Mouse (Mus musculus) spleen, adult 2 months (tissue): ENCODE measurements around the gene Lsm14b. TPM values are rescaled to one million over a fixed set of nuclear protein-coding genes. Genes with fewer than 3 reads are reported as not detected.

Experiments
- DNase-seq, 2 experiments: peaks; one replicate each; pipeline versions ENCODE4 v3.0.0 to v3.0.0-alpha.2; 2012 to 2021; ENCODE audit warnings: low spot score in 2 of 2, low read depth in 1 of 2
- H3K27ac ChIP-seq: fragments of 200-500 bp; 2 replicates; pipeline ENCODE4 v1.5.1; 2012; ENCODE audit warnings: low read length, inconsistent platforms; ENCODE audit not compliant: insufficient read depth
- H3K27me3 ChIP-seq: fragments of 200-500 bp; 2 replicates; pipeline ENCODE4 v1.6.1; 2012; ENCODE audit warnings: mild to moderate bottlenecking, moderate library complexity, low read length, inconsistent platforms; ENCODE audit not compliant: control insufficient read depth, insufficient read depth
- H3K36me3 ChIP-seq: fragments of 200-500 bp; 2 replicates; pipeline ENCODE4 v1.6.1; 2012; ENCODE audit warnings: mild to moderate bottlenecking, low read length, inconsistent platforms; ENCODE audit not compliant: control insufficient read depth, insufficient read depth
- H3K4me1 ChIP-seq: fragments of 200-500 bp; 2 replicates; pipeline ENCODE4 v1.6.1; 2011; ENCODE audit warnings: inconsistent platforms; ENCODE audit not compliant: control insufficient read depth, insufficient read depth, insufficient read length
- H3K4me3 ChIP-seq: fragments of 200-500 bp; 2 replicates; pipeline ENCODE4 v1.5.1; 2011; ENCODE audit warnings: mild to moderate bottlenecking, inconsistent platforms; ENCODE audit not compliant: insufficient read depth, insufficient read length; ENCODE audit errors: extremely low read depth
- CTCF ChIP-seq: fragments of 200-500 bp; IDR thresholded peaks from 2 replicates; pipeline ENCODE4 v1.5.1; 2011; ENCODE audit warnings: mild to moderate bottlenecking, inconsistent platforms; ENCODE audit not compliant: insufficient read depth, insufficient read length, insufficient replicate concordance; ENCODE audit errors: extremely low read depth
- POLR2A ChIP-seq: fragments of 200-500 bp; IDR thresholded peaks from 2 replicates; pipeline ENCODE4 v1.6.1; 2011; ENCODE audit warnings: low read depth, low read length, inconsistent platforms
- WGBS: fragments of 180-500 bp; shearing (Covaris S2); methylation state at CpG from one replicate; pipeline ENCODE4 v1.1.7; 2018; 5-methylcytosine and 5-hydroxymethylcytosine counted together
- polyA plus RNA-seq: library from polyadenylated mRNA; depleted of rRNA; stranded (reverse); fragments of >200 nt; gene quantifications from 2 replicates; pipeline ENCODE4 v1.2.3, GENCODE M21; 2012

The Lsm14b gene
- polyA plus RNA-seq, 1 experiment = 17.9 TPM

GRCm38 (mm10) chr2:179998431-179998830, 26.4 kb upstream of the Lsm14b start:
- no peak for DNase-seq
- 49% methylated on average over 4 of the region's 4 CpGs for WGBS
- H3K27ac ChIP-seq = no peak overlapping the region

DNA sequence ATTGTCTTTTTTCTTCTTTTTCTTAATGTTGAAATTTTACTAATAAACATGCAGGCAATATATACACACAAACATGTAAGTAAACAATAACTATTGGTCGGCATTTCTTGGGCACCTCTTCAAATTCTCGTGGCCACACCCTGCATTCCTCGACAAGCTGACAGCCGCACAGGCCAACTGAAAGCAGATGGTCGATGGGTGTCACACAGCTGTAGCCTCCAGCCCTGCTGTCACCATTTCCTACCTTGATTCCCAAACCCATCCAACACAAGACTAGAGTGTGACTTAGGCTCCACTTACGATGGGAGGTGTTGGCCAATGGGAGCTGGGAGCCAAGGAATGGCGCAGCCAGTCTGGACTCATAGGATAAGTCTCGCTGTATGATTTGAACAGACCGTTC, 23.2 kb upstream of the Lsm14b start:
- H3K36me3 ChIP-seq = no peaks in the 10 kb centered on the region
- no peak for DNase-seq
- WGBS = 95% methylated on average over 9 of the region's 9 CpGs
- no peak overlapping the region for H3K4me3 ChIP-seq
- H3K27ac ChIP-seq = no peak overlapping the region
- no peaks in the 10 kb centered on the region for H3K27me3 ChIP-seq
- TF ChIP-seq CTCF (no peak), POLR2A (no peak)
- no peaks in the 10 kb centered on the region for H3K4me1 ChIP-seq

More at GRCm38 (mm10) chr2:179998431-179998830, 26.4 kb upstream of the Lsm14b start:
- Histone ChIP-seq H3K4me3 (no peak overlapping the region), H3K36me3 (no peaks in the 10 kb centered on the region), H3K27me3 (no peaks in the 10 kb centered on the region), H3K4me1 (no peaks in the 10 kb centered on the region)
- TF ChIP-seq POLR2A (no peak), CTCF (no peak)

DNA sequence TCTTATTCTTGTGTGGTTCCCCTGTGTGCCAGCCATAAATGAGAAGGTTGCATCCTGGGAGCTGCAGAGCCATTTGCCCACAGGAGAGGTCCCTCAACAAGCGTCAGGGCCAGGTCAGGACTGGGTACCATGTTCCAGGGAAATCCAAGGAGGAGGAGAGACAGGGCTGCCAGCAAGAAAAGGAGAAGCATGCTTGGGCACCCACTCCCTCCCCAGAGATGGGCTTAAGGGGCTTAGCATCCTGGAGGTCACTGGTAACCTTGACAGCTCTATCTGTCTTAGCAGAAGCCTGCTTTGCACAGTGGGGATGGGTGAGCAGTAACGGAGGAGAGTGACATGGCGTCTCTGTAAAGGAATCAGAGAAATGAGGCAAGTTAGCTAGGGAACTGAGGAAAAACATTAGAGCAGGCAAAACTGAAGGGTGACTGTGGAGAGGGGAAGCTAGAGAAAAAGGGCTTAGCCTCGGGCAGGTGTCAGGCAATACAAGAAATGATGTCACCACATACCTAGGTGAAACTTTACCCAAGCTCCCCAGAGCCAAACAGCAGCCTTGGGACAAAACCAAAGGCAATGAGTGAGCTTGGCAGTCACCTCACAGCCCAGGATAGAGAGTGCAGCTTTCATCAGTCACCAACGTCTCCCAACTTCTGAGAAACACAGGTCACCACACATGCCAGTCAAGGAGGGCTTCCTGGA, 19.0 kb upstream of the Lsm14b start:
- Histone ChIP-seq H3K27ac (no peak overlapping the region), H3K4me1 (no peaks in the 10 kb centered on the region), H3K36me3 (no peaks in the 10 kb centered on the region), H3K27me3 (no peaks in the 10 kb centered on the region), H3K4me3 (no peak overlapping the region)
- no peak for TF ChIP-seq POLR2A
- TF ChIP-seq CTCF = no peak
- 66% methylated on average over 5 of the region's 5 CpGs for whole genome bisulfite sequencing
- no peak for DNase-seq

DNA sequence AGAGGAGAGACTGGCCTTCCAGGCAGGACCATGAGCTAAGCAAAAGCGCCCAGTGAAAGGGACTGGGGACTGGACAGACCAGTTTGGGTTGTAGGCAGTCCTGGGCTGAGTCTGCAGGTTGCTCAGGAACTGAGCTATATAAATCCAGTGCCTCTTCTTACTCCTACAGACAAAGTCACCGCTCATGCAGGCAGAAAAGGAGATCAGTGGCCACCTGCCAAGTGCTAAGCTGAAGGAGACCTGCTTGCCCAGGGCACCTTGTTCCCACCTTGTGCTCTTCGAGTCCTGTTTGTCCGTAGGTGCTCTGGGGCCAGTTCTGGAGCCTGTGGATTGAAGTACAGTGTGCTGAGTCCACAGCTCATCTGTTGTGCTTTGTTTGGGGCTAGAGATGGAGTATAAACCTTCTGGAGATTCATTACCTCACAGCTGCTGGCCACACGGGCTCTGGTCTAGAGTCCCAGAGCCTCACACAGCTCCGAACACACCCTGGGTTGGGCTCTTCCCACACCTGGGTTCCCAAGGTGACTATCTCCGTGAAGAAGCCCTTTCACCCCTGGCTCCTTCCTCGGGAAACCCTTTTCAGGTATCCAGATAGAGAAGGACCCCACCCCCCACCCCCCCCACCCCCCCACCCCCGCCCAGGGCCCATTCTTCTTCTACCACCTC, 18.3 kb upstream of the Lsm14b start:
- Histone ChIP-seq H3K36me3 (no peaks in the 10 kb centered on the region), H3K4me1 (no peaks in the 10 kb centered on the region), H3K27me3 (no peaks in the 10 kb centered on the region), H3K4me3 (no peak overlapping the region), H3K27ac (no peak overlapping the region)
- TF ChIP-seq CTCF = no peak
- TF ChIP-seq POLR2A = no peak
- 65% methylated on average over 9 of the region's 9 CpGs for WGBS
- no peak for DNase-seq

- 93% methylated on average over 7 of the region's 7 CpGs for WGBS
- H3K36me3 ChIP-seq = no peaks in the 10 kb centered on the region
- no peaks in the 10 kb centered on the region for H3K27me3 ChIP-seq
- no peak for DNase-seq
- TF ChIP-seq CTCF = no peak
- TF ChIP-seq POLR2A = no peak
- H3K27ac ChIP-seq = no peak overlapping the region
- H3K4me1 ChIP-seq = no peaks in the 10 kb centered on the region
- no peak overlapping the region for H3K4me3 ChIP-seq
These were observed 14.1 kb upstream of the Lsm14b start for GRCm38 (mm10) chr2:180010686-180011085.

DNA sequence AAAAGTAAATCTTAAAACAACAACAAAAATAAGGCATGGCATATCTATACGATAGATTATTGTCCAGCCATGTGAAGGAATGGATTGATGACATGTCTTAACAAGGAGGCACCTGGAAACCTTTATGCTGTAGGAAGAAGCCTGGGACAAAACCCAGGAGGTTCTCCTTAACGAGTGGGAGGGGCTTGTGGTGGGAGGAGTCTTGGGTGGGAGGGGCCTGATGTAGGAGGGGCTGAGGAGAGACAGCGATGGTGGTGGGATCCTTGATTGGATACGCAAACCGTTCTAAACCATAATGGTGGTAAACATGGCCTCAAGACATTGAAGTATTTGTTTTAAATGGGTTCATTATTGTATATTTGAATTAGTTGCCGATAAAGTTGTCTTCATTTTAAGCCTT, 13.4 kb upstream of the Lsm14b start:
- H3K4me3 ChIP-seq = no peak overlapping the region
- TF ChIP-seq CTCF (no peak), POLR2A (no peak)
- 87% methylated on average over 6 of the region's 6 CpGs for WGBS
- no peaks in the 10 kb centered on the region for H3K4me1 ChIP-seq
- DNase-seq = no peak
- no peak overlapping the region for H3K27ac ChIP-seq
- H3K36me3 ChIP-seq = no peaks in the 10 kb centered on the region
- H3K27me3 ChIP-seq = no peaks in the 10 kb centered on the region

DNA sequence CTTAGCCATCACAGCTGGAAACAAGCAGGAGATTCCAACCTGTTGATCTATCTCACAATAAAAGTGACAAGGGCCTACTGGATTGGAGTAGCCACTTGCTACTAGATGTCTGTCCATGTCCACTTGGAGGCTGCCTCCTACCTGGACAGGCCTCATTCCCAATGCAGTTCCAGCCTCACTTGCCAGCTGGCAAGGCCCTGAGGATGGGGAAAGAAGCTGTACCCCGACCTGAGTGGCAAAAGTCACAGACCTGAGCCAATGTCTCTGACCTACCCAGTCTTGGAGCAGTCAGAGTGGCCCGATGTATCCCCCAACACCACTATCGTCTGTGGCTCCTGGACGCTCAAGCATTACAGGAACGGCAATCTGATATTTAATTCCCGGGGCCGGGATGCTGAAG, 11.1 kb upstream of the Lsm14b start:
- Histone ChIP-seq H3K27ac (no peak overlapping the region), H3K4me1 (no peaks in the 10 kb centered on the region), H3K27me3 (no peaks in the 10 kb centered on the region), H3K4me3 (no peak overlapping the region), H3K36me3 (no peaks in the 10 kb centered on the region)
- WGBS = 92% methylated on average over 7 of the region's 7 CpGs
- DNase-seq = no peak
- no peak for TF ChIP-seq POLR2A
- no peak for TF ChIP-seq CTCF
